Mouse (Mus musculus): ENCODE data around the gene Gm5475. TPM values are rescaled to one million over a fixed set of nuclear protein-coding genes. Genes with fewer than 3 reads are reported as not detected.

Gene Gm5475
- polyA plus RNA-seq, 1 experiment = 0.03 TPM

- TF ChIP-seq CTCF (IDR thresholded peaks at IDR 0.05; ENCODE audit: borderline replicate concordance, extremely low read depth, insufficient read depth, insufficient read length) (no peak), POLR2A (IDR thresholded peaks at IDR 0.05; ENCODE audit: borderline replicate concordance, extremely low read depth, insufficient read depth, insufficient read length, poor library complexity, severe bottlenecking) (no peak)
- no peak for DNase-seq (ENCODE audit: low read depth)
Measured at GRCm38 (mm10) chr15:100473926-100474503, 52.1 kb downstream of the Gm5475 start.

Other genes with a start within 250 kb of the Gm5475 start
- 15.5 and 19.0 TPM in 2 replicates for gene Atf1, start 194.3 kb upstream of the Gm5475 start, polyA plus RNA-seq (2012; rRNA removed)
- gene Tmprss12, start 141.3 kb upstream of the Gm5475 start, polyA plus RNA-seq (2012; rRNA removed) = not detected in 2 replicates
- 11.3 and 12.7 TPM in 2 replicates for gene Mettl7a1, start 118.0 kb upstream of the Gm5475 start, polyA plus RNA-seq (2012; rRNA removed)
- 0.09 and 0.11 TPM in 2 replicates for gene Mettl7a3, start 87.2 kb upstream of the Gm5475 start, polyA plus RNA-seq (2012; rRNA removed)
- gene Methig1, start 69.0 kb upstream of the Gm5475 start, polyA plus RNA-seq (2012; rRNA removed) = not detected in 2 replicates
- gene Mettl7a2, start 68.9 kb upstream of the Gm5475 start, polyA plus RNA-seq (2012; rRNA removed) = not detected in 2 replicates
- gene Higd1c, start 57.6 kb upstream of the Gm5475 start, polyA plus RNA-seq (2012; rRNA removed) = not detected in 2 replicates
- gene Slc11a2, start 2.9 kb downstream of the Gm5475 start, polyA plus RNA-seq (2012; rRNA removed) = 37.6 and 45.6 TPM in 2 replicates
- 83.8 and 88.4 TPM in 2 replicates for gene Letmd1, start 46.9 kb downstream of the Gm5475 start, polyA plus RNA-seq (2012; rRNA removed)
- 40.2 and 40.9 TPM in 2 replicates for gene Csrnp2, start 73.3 kb downstream of the Gm5475 start, polyA plus RNA-seq (2012; rRNA removed)
- gene Tfcp2, start 129.9 kb downstream of the Gm5475 start, polyA plus RNA-seq (2012; rRNA removed) = 27.3 and 32.3 TPM in 2 replicates
- 100 and 120 TPM in 2 replicates for gene Pou6f1, start 177.8 kb downstream of the Gm5475 start, polyA plus RNA-seq (2012; rRNA removed)
- gene Dazap2, start 193.2 kb downstream of the Gm5475 start, polyA plus RNA-seq (2012; rRNA removed) = 139 and 230 TPM in 2 replicates
- gene Smagp, start 214.8 kb downstream of the Gm5475 start, polyA plus RNA-seq (2012; rRNA removed) = 3.4 and 4.6 TPM in 2 replicates
- gene Bin2, start 247.4 kb downstream of the Gm5475 start, polyA plus RNA-seq (2012; rRNA removed) = 1.1 and 1.8 TPM in 2 replicates